Mouse (Mus musculus) cerebellum, postnatal 4 days (tissue): ENCODE measurements around the gene Cep104.

Experiments
- DNase-seq, 2 experiments: peaks; one replicate each; pipeline ENCODE4 v3.0.0; 2022; ENCODE audit warnings: low spot score in 2 of 2, mixed read lengths in 1 of 2

Gene Cep104

GRCm38 (mm10) chr4:154042577-154042976, 67.6 kb downstream of the Cep104 start, which contains the start of gene Ccdc27:
TSS of gene Ccdc27 (minus strand) at chr4:154042677.
- no peak for DNase-seq

DNA sequence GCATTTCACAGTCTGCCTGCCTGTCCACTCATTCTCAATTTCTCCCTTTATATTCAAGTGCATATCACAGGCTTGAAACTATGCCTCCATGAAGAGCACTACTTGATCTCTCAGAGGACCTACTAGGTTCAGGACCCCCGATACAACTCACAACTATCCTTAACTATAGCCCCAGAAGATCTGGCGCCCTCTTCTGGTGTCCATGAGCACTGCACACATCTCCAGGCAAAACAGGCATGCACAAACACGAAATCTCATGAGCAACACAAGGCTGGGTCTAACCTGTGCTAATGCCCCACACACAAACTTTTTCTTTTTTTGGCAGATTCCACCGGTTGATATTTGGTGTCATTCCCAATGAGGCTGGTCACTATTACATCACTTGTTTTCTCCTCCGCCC, 70.8 kb downstream of the Cep104 start:
- DNase-seq, result no peak

DNA sequence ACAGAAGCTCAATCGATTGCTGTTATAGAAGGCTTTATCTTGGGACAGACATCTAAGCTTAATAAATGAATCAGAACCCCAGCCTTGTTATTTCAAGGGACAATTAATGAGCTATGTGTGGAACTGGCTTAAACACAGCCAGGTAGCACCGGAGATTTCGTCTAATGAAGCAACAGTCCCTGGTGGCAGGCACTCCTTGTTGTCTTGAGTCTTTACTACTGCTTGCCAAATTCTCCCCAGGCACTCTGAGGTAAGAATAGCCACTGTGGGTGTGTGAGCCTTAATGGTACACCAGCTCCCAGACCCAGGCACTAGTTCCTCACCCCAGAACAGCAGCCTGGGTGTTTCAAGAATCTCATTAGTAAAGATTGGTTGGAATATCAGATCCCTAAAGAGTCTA, 76.4 kb downstream of the Cep104 start:
- no peak for DNase-seq

DNA sequence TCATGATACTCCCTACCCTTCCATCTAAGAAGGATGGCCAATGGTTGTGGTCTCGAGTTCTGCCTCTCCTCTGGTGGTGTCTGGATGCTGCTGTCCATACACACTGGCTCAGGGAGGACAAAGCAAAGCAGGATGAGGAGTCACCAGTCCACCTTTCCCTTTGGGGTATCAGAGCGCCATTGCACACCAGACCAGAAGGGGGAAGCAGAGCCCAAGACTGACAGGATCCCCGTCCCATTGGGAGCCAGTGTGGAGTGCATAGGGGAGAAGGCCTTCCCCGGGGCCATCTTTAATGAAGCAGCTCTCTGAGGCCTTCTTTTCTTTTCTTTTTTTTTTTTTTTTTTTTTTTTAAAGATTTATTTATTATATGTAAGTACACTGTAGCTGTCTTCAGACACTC, 78.1 kb downstream of the Cep104 start:
- no peak for DNase-seq

- no peak for DNase-seq
Observed at GRCm38 (mm10) chr4:154055482-154055881, 80.5 kb downstream of the Cep104 start.

DNA sequence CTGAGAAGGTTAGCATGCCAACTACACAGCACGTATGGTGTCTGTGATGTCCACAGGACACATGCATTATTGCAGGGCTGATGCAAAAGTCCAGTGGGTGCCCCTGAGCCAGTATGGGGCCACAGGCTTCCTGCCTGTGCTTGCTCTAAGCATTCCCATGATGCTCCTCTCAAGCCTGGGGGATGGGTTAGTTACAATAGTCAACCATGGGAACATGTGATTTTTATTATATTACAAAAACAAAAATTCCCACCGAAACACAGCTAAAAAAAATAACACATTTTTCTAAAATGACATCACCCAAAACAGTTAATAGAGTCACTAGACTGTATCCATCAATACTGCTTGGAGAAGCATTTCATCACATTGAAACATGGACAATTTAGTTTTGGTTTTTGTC, 81.1 kb downstream of the Cep104 start:
- no peak for DNase-seq

DNA sequence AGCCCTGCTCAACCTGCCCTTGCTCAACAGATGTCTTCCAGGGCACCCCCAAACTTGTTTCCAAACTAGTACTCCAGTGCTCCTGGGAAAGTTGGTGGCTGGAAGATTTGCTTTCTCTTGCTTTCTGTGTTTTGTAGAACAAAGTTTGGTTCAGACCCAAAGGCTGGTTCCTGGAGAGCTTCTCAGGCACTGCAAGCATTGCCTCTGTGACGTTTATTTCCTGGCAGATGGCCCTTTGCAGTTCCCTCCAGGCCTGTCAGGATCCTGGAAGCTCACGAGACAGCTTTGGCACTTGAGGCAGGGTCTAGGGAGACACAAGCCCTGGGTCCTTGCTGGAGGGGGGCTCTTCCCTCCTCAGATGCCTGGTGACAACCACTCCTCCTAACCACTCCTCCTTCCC, 81.7 kb downstream of the Cep104 start:
- DNase-seq, result no peak

DNA sequence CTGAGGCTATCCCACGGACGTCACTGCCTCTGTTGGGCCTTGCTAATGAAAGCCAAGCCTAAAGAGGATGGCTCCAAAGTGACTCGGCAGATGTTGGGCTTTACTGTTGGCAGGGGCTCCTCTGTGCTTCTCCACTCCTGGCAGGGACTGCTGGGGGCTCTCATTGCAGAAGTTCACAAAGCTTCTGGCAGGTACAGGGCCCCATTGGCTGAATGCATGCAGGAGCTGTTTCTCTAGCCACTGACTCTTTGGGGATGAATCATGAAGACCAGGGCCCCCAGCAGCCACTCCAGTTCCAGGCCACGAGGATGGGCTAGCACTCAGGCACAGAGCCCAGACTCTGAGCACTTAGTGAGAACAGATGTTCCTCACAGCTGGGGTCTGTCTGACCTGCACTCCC, 82.7 kb downstream of the Cep104 start:
- no peak for DNase-seq
